Mouse (Mus musculus) gastrocnemius, postnatal 10 days (tissue): ENCODE results near the gene Gfm1. TPM values are rescaled to one million over a fixed set of nuclear protein-coding genes. Genes with fewer than 3 reads are reported as not detected.

Experiments used
- DNase-seq: peaks from one replicate; pipeline ENCODE4 v3.0.0; 2021; ENCODE audit warnings: mixed read lengths
- total RNA-seq, 2 experiments: library from RNA; stranded (reverse); gene quantifications; 2 replicates each; pipeline ENCODE4 v1.2.3; 2021

Gene Gfm1
- total RNA-seq, 2 experiments from 2014 or later = 66.5 to 77.5 TPM

DNA sequence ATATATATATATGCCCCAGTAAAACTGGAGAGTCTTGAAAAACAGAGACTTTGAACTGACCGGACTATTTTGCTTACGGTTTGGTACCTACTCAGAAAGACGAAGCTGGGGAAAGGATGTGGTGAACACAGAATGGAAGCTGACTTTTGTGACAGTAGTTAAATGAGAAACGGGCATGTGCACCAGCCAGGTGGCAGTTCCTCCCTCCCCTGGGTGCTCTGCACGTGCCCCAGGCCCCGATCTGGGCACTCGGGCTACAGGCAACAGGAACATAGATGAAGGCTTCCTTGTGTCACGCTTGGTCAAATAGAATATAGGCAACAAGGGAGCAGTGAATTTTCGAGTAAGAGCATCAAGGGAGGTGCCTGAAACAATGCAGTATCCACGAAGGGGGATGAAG is 66.4 kb downstream of the Gfm1 start:
- no peak for DNase-seq

DNA sequence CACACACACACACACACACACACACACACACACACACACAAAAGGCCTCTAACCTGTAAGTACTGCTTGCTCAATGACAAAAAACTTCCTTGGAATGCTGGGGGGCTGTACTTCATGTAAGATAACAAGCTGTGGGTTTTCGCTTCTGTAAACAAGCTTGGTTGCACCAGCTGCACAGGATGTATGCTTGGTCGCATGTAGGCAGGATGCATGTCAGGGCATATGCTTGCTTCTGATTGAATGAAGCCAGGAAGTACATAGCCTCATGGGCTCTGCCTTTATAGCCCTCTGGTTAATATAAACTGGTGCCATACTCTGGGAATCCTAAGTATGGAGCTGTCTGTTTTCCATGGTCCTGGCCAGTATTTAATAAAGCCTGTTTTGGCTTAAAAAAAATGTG is 68.1 kb downstream of the Gfm1 start:
- DNase-seq = no peak

DNA sequence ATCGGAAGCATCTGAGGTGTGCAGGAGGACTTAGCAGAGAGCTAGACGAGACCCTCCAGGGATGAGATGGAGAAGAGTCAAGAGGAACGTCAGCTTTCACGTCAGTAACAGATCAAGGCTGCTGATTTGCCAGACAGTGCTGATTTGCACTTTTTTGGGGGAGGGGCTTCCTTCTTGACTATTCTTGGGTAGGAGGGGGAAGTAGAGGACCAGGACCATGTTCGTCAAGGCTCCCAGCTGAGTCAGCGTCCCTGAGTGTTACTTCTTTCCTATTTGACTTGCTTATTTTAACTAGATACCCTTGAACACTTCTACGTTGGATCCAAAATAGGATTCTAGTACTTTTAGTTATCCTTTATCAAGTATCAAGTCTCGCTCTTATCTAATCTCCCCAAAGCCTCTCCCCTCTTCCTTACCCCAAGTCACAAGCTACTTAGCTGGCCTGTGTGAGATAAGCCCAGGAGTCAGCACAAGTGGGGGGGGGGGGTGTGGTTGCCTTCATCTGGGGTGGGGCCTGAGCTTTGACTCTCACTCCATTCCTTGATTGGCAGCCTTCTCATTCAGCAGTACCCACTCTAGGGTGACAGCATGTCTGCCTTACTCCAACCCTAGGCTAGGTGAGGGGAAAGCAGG is 69.0 kb downstream of the Gfm1 start:
- no peak for DNase-seq

DNA sequence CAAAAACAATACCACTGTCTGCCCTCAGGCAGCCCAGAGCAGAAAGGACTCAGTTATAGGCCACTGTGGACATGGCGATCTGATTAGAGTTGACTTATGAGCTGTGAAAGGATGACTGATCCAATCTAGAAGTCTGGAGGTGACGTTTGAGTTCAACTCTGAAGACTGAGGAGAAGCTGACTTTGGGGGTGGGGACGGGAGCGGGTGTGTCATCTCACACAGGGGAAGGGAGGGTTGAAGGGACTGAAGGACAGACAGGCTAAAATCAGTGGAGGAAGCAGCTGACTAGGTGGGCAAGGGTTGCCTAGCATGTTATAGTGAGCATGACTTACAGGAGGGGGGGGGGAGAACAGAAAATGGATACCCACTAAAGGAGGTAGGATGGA is 69.5 kb downstream of the Gfm1 start:
- DNase-seq = no peak

DNA sequence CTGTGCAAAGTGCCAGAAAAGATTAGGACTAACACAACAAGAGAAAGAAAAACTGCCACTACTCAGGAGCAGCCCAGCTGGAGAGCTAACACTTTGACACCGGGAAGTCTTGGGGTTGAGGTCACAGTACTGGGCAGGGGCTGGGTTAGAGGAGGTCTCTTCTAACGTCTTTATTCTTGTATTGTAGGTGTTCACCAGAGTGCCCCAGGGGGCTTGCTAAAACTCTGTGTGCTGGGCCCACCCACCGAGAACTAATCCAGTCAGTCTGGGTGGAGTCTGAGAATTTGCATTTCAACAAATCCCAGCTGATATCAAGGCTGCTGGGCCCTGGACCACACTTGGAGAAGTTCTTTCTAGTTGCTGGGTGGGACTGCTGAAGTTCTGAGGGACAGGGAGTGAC is 74.0 kb downstream of the Gfm1 start:
- no peak for DNase-seq

DNA sequence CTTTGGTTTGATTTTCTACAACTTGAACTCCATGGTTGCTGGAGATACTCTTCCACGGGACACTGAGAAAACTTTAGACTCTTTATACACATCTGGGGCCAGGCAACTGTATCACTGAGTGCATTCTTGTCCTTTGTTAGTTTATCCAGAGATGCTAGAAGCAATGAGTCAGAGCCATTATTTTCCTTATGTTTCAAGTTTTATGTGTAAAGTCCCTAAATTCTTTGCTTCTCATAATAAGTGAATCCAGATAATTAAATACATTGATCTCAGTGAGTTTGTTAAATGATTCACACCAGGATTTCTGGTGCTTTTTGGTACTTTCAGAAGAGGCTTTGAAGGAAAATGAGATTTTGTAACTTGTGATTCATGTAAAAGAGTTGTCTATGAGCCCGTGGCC is 75.4 kb downstream of the Gfm1 start:
- no peak for DNase-seq

DNA sequence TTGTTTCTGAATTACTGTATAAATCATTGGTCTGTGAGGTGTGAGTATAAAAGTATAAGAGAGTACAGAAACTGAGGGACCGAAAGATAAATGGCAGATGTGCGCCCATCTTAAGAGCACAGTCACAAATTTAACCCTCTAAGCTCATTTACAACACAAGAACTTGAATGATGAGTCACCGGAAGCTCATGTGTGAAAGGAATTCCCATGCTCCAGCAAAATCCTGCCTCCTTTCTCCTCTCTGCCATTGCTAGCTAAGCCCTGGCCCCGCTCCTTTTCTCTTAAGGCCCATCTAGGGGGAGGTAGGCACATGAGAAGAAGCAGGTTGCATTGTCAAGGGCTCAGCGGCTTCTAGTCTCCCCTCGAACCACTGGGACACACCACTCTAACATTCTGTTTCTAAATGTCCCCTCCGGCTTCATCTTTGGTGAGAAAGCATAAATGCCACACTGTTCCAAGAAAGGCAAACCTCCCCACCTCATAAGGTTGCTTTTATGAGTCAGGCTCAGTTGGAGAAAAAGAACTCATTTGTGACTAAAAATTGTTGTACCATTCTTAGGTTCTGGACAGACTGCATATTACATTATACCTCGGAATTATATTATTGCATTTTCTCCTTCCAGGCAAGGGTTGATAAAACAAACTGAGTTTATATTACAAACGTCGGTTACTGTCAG is 78.5 kb downstream of the Gfm1 start:
- DNase-seq = no peak

DNA sequence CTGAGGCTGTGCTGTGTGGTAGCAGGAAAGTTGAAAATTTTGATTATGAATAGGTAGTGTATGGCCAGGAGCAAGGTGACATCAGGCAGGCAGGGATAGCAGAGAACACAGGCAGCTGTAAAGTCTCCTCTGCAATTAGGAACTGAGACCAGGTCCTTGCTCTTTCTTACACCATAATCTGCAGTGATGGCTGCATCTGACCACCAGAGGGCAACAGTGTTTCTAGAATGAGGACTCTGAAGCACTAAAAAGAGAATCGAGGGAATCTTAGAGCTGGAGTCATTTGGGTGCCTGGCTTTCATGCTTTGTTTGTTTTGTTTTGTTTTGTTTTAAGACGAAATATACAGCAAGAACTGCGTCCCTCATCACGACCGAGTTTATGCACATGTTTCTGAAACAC is 82.9 kb downstream of the Gfm1 start:
- peak; percentile 72 for DNase-seq

DNA sequence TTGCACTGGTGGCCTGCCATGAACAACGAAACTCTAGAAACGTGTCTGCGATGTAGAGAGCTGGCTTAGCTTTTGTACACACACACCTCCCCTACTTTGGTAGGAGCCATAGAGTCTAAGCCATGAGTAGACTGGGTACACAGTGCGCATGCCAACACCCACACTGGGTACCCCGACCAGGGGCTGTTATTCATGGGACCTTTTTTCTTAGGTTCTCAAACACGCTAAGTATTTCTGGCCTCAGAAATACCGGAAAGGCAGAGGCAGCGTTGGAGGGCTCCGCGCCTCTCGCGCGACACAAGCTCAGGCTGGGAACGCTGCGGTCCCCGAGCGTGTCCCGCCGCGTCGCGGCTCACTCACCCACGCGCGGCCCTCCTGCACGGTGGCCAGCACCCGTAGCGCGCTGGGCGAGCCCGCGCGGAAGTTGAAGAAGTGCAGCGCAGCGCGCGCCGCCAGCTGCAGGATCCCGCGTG is 84.9 kb downstream of the Gfm1 start:
- peak; percentile 34 for DNase-seq

DNA sequence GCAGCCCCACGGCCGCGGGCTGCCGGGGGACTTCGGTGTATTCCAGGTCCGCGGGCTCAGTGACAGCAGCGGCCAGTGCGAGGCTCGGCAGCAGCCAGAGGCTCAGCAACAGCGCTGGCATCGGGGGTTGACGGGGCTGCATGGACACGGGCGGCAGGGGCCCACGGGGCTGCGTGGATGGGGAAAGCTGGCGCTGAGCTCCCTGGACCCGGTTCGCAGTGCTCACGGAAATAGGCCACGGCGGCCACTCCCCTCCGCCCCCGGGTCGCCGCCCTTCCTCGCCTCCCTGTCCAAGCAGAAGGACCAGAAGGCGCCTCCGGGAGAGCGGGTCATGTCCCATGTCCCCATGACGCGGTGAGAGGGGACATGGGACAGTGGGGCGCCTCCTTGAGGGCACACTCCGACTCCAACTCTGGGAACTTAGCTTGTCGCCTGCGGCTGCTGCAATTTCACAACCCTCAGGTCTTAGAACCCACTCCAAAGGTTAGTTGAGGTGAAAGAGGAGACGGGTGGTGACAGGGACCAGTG is 85.4 kb downstream of the Gfm1 start, which contains the start of gene Rarres1:
Rarres1 (minus strand) TSS at position 250 of the 528 bp plus-strand sequence.
- no peak for DNase-seq

DNA sequence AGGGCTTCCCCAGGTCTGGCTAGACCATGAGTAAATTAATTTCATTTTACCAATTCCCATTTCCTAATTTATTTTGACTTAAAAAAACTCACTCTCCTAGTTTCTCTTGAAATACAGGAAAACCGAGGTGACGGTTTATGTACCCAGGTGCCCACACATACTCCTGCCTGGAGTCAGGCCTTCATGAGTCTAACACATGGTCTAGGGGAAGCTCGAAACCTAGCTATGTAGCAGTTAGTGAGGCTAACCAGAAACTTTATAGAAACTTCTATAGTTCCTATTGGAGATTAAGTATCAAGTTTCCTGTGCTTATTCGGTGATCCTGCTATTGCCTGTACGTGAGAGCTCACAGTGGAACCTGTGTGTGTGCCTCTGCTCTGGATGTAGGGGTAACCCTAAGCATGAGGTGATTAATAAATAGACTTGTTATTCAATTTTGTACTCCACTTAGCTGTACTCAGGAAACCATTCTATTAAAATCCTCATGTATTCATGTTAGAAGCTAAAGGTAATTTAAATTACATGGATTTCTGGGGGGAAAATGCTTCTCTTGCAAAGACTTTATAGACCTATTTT is 90.8 kb downstream of the Gfm1 start:
- DNase-seq = no peak

DNA sequence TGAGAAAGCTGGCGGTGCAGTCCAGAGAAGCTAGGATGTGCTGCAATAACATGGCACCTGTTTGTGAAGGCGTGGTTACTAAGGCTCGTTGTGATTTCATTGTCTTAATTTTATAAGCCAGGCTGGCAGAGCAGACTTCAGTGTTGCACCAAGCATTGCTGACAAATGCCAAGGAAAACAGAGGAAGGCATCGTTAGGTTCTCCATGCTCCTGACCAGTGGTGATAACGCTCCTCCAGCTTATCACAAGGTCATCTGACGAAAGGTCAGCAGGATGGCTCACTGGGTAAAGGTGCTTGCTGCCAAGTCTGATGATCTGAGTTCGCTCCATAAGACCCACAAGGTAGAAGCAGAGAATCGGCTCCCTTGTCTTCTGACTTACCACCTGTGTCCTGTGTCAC is 92.8 kb downstream of the Gfm1 start:
- no peak for DNase-seq

DNA sequence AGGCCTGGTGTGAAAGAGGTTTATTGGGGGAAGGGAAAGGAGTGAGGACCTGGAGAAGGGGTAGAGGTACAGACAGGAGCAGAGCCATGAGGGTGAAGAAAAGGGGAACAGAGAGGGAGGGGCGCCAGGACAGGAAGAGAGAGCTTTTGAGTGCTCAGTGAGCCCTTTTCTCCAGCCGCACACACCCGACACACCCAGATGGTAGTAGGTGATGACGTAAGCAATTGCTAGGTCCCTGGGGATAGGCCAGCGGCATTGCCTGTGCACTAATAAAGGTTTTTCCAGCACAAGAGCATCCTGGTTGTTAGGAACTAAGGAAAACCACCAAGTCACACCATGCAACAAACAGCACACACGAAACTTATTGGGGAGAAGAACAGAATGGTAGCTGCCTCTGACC is 94.9 kb downstream of the Gfm1 start:
- no peak for DNase-seq

Other genes starting within 250 kb of the Gfm1 start
- gene Mlf1, start 56.0 kb upstream of the Gfm1 start, total RNA-seq = 100 to 1,000 TPM; 466 to 536 TPM
- gene Gm17402, start 54.9 kb upstream of the Gfm1 start, total RNA-seq = not detected
- gene Lxn, start 33.8 kb downstream of the Gfm1 start, total RNA-seq = 10 to 100 TPM; 13.9 to 15.0 TPM
- gene Rarres1, start 85.4 kb downstream of the Gfm1 start, total RNA-seq = 1 to 10 TPM; 3.2 to 3.3 TPM
- 10 to 100 TPM; 24.3 to 27.5 TPM for gene Mfsd1, start 152.6 kb downstream of the Gfm1 start, total RNA-seq